Mouse (Mus musculus) kidney, embryonic 16.5 days (tissue): Measurements from ENCODE around the gene Sinhcaf. TPM values are rescaled to one million over a fixed set of nuclear protein-coding genes. Genes with fewer than 3 reads are reported as not detected.
A peak's percentile ranks its signal among the peaks of the same experiment; 100 is the strongest.
"Not testable (repeated sequence)": the region's sequence is repeated elsewhere in the genome, so short reads cannot be mapped to it uniquely, and the experiment has no call there.

Source experiments
- ATAC-seq: fragments of 200-750 bp; cut with Nextera tagmentation; 2 replicates; pipeline ENCODE4 v1.8.0; 2017; ENCODE audit warnings: moderate TSS enrichment; ENCODE audit not compliant: low FRiP score, low TSS enrichment
- H3K27ac ChIP-seq: fragments of 300-500 bp; sonication (generic); 2 replicates; pipeline ENCODE4 v1.5.1; 2014; ENCODE audit warnings: low read length
- H3K27me3 ChIP-seq: fragments of 300-500 bp; sonication (generic); 2 replicates; pipeline ENCODE4 v1.6.1; 2014; ENCODE audit warnings: low read length, control low read depth, mixed read lengths; ENCODE audit not compliant: insufficient read depth
- H3K36me3 ChIP-seq: fragments of 300-500 bp; sonication (generic); 2 replicates; pipeline ENCODE4 v1.6.1; 2014; ENCODE audit warnings: low read length, control low read depth, mixed read lengths; ENCODE audit not compliant: insufficient read depth
- H3K4me1 ChIP-seq: fragments of 300-500 bp; sonication (generic); 2 replicates; pipeline ENCODE4 v1.6.1; 2014; ENCODE audit warnings: low read length, control low read depth, mixed read lengths; ENCODE audit not compliant: insufficient read depth
- H3K4me2 ChIP-seq: fragments of 300-500 bp; sonication (generic); replicated peaks from 2 replicates; pipeline ENCODE4 v1.6.1; 2014; ENCODE audit warnings: low read depth, low read length
- H3K4me3 ChIP-seq: fragments of 300-500 bp; sonication (generic); 2 replicates; pipeline ENCODE4 v1.5.1; 2014; ENCODE audit warnings: mild to moderate bottlenecking, low read length
- H3K9ac ChIP-seq: fragments of 300-500 bp; sonication (generic); replicated peaks from 2 replicates; pipeline ENCODE4 v1.6.1; 2014; ENCODE audit warnings: low read length
- H3K9me3 ChIP-seq: fragments of 300-500 bp; sonication (generic); 2 replicates; pipeline ENCODE4 v1.6.1; 2016; ENCODE audit warnings: low read length, control low read depth
- WGBS: fragments of 180-500 bp; shearing (Covaris S2); extraction: QIAGEN DNeasy Blood & Tissue Kit; methylation state at CpG from one replicate; pipeline ENCODE4 v1.1.7; 2014; 5-methylcytosine and 5-hydroxymethylcytosine counted together
- polyA plus RNA-seq: library from polyadenylated mRNA; unstranded; fragments of >200 nt; fragmentation: Nextera tagmentation; extraction: Ambion mirVana; gene quantifications from 2 replicates; pipeline ENCODE4 v1.2.1, GENCODE M21; 2015

Sinhcaf gene
- polyA plus RNA-seq, 1 experiment from 2014 or later: 145 TPM

DNA sequence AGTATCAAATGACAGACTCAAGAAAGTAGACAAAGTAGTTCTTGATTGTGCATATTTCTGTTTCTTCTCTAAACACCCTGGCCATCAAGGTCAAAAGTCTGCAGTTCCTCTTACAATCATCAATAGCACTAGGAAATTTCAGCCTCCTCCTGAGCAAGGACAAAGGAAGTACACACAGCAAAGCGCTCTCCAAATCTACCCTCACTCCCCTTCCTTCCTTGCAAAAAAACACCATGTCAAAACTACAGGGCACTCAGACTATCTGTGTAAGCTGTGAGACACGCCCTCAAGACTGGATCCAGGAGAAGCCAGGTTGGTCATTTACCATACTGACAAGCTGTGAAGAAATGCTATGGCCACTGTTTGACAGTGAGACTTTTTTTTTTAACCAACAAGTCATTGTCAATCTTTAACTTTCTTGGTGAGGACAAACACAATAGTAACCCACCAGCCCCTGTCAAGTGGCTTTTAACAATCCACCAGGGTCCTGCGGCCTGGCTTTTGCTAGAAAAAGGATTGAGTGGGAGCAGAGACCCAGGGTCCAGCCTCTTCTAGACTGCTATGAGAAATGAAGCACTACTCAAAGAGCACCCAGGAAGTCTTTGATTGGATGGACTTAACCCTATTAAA, 11.2 kb downstream of the Sinhcaf start:
- no peaks in the 10 kb centered on the region for H3K27me3 ChIP-seq
- peaks cover 27% of the 10 kb centered on the region for H3K4me1 ChIP-seq
- H3K4me2 ChIP-seq: no peak overlapping the region
- 57% methylated on average over 3 of the region's 3 CpGs for WGBS
- no peak overlapping the region for H3K9ac ChIP-seq
- H3K36me3 ChIP-seq: peaks cover 24% of the 10 kb centered on the region
- H3K4me3 ChIP-seq: no peak overlapping the region
- H3K27ac ChIP-seq: peak overlapping the region; percentile 65
- peak; percentile 72 for ATAC-seq
- no peaks in the 10 kb centered on the region for H3K9me3 ChIP-seq

DNA sequence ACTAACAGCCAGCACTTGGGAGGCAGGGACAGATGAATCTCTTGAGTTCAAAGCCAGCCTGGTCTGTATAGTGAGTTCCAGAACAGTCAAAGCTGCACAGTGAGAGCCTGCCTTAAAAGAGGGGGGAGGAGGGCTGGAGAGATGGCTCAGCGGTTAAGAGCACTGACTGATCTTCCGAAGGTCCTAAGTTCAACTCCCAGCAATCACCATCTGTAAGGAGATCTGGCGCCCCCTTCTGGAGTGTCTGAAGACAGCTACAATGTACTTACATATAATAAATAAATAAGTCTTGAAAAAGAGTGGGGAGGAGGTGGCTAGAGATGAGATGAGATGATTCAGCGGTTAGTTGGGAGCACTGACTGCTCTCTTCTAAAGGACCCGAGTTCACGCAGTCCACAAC, 15.0 kb downstream of the Sinhcaf start:
- ATAC-seq: no peak
- 84% methylated on average over 6 of the region's 6 CpGs for WGBS
- no peaks in the 10 kb centered on the region for H3K27me3 ChIP-seq
- H3K4me2 ChIP-seq: no peak overlapping the region
- no peak overlapping the region for H3K27ac ChIP-seq
- peaks cover 12% of the 10 kb centered on the region for H3K4me1 ChIP-seq
- H3K4me3 ChIP-seq: no peak overlapping the region
- H3K36me3 ChIP-seq: peaks cover 38% of the 10 kb centered on the region
- H3K9ac ChIP-seq: no peak overlapping the region
- no peaks in the 10 kb centered on the region for H3K9me3 ChIP-seq

DNA sequence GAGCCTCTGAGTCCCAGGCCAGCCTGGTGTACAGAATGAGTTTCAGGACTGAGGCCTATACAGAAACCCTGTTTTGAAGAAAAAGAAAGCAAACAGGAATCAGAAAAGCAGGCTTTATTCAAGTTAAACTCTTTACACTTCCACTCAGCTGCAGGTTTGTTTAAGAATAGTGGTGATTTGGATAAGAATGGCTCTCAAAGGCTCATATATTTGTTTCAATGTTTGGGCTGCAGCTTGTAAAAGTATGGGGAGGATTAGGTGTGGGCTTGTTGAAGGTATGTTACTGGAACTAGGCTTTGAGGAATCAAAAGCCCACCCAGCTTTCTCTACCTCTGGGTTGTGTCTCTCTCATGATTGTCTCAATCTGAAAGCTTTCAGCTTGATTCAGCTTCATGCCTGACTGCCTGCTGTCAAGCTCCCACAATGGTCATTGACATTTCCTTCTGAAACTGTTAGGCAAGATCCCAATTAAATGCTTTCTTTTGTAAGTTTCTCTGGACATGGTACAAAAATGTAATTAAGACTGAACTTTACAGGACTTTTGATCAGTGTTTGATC, 27.3 kb downstream of the Sinhcaf start:
- no peaks in the 10 kb centered on the region for H3K9me3 ChIP-seq
- H3K9ac ChIP-seq: no peak overlapping the region
- H3K4me2 ChIP-seq: no peak overlapping the region
- H3K36me3 ChIP-seq: peaks cover 19% of the 10 kb centered on the region
- H3K4me3 ChIP-seq: no peak overlapping the region
- no peak for ATAC-seq
- H3K27me3 ChIP-seq: no peaks in the 10 kb centered on the region
- H3K4me1 ChIP-seq: peaks cover 4% of the 10 kb centered on the region; the same call in 1 of the 2 replicates
- H3K27ac ChIP-seq: no peak overlapping the region

DNA sequence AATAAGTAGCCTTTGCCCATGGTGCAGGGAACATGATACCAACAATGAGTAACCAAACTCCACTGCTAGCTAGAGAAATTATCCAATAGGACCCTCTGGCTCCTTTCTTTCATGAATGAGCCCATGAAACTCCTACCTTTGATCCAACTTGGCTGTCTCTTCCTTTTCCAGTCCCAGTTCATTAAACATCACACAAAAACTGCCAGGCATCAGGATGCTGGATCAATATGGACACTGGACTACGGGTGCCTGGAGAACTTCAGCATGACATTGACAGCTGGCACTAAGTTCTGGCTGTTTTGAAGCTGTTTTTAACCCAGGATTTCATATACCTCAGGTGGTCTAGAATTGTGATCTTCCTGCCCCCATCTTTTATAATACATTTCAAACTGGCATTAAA, 28.6 kb downstream of the Sinhcaf start:
- peaks cover 13% of the 10 kb centered on the region; the same call in 1 of the 2 replicates for H3K36me3 ChIP-seq
- no peak overlapping the region for H3K4me3 ChIP-seq
- ATAC-seq: 0 out of 2 replicates have a peak, but pooled peaks have one; percentile 46
- 42% methylated on average over 1 of the region's 1 CpGs for WGBS
- no peaks in the 10 kb centered on the region for H3K9me3 ChIP-seq
- no peak overlapping the region for H3K9ac ChIP-seq
- H3K4me2 ChIP-seq: no peak overlapping the region
- no peaks in the 10 kb centered on the region for H3K27me3 ChIP-seq
- H3K4me1 ChIP-seq: peaks cover 4% of the 10 kb centered on the region; the same call in 1 of the 2 replicates
- 0 out of 2 replicates have a peak overlapping the region, but pooled peaks have one; percentile 29 for H3K27ac ChIP-seq

DNA sequence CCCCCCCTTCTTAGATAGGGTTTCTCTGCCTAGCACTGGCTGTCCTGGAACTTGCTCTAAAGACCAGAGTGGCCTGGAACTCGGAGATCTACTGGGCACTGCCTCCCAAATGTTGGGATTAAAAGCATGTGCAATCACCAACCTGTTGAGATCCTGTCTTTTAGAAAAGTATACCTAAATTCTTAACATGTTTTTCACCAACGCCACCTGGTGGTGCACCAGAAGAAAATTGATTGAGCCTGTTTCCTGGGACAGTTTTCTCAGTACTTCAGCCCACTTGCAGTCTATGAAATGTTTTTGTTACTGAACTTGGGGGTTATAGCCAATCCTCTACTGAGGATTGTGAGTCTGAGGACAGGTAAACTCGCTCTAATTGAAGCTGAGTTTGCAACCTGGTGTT, 29.4 kb downstream of the Sinhcaf start:
- 30% methylated on average over 3 of the region's 3 CpGs for WGBS

DNA sequence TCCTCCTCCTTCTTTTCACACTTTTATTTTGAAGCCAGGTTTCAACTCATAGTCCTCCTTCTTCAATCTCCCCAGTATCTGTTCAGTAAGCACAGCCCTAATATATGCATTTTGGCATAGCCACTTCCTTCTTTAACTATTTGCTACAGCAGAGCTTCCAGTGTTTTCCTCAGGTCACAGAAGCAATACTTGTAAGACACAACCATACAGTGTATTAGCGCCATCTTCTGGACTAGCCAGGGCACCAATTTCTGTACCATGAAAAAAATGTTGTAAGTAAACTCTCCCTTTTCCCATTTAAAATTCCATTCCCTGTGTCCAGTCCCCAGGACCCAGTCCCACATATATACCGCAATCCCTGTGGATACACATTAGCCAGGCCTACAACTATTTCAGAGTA, 32.3 kb downstream of the Sinhcaf start:
- H3K9me3 ChIP-seq: no peaks in the 10 kb centered on the region
- H3K4me2 ChIP-seq: no peak overlapping the region
- ATAC-seq: 0 out of 2 replicates have a peak, but pooled peaks have one; percentile 12
- H3K4me1 ChIP-seq: peaks cover 4% of the 10 kb centered on the region; the same call in 1 of the 2 replicates
- H3K9ac ChIP-seq: no peak overlapping the region
- 6% methylated on average over 2 of the region's 2 CpGs for WGBS
- H3K4me3 ChIP-seq: no peak overlapping the region
- no peaks in the 10 kb centered on the region for H3K36me3 ChIP-seq
- H3K27me3 ChIP-seq: no peaks in the 10 kb centered on the region
- no peak overlapping the region for H3K27ac ChIP-seq

More for the DNA sequence above, 29.4 kb downstream of the Sinhcaf start:
- no peak overlapping the region for H3K27ac ChIP-seq
- H3K36me3 ChIP-seq: peaks cover 13% of the 10 kb centered on the region; the same call in 1 of the 2 replicates
- no peak overlapping the region for H3K4me3 ChIP-seq
- peaks cover 4% of the 10 kb centered on the region; the same call in 1 of the 2 replicates for H3K4me1 ChIP-seq
- no peaks in the 10 kb centered on the region for H3K27me3 ChIP-seq
- no peak overlapping the region for H3K4me2 ChIP-seq
- no peaks in the 10 kb centered on the region for H3K9me3 ChIP-seq
- H3K9ac ChIP-seq: no peak overlapping the region
- ATAC-seq: no peak

DNA sequence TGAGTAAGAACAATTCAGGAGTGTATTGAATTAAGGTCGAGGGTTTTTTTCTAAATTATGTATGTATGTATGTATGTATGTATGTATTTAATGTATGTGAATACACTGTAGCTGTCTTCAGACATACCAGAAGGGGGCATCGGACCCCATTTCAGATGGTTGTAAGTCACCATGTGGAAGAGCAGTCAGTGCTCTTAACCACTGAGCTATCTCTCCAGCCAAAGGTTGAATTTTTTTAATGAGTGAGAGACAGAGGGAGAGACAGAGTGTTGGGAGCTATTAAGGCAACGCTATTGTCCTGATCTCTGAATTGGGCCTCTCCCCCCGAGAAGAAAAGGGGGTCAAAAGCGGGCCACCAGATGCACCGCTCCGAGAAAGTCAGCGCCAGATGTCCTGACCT, 34.4 kb downstream of the Sinhcaf start:
- H3K36me3 ChIP-seq, H3K4me3 ChIP-seq, H3K9me3 ChIP-seq, H3K9ac ChIP-seq, H3K27ac ChIP-seq, H3K4me2 ChIP-seq, ATAC-seq, H3K4me1 ChIP-seq, H3K27me3 ChIP-seq: not testable (repeated sequence)
- 82% methylated on average over 8 of the region's 8 CpGs for WGBS

DNA sequence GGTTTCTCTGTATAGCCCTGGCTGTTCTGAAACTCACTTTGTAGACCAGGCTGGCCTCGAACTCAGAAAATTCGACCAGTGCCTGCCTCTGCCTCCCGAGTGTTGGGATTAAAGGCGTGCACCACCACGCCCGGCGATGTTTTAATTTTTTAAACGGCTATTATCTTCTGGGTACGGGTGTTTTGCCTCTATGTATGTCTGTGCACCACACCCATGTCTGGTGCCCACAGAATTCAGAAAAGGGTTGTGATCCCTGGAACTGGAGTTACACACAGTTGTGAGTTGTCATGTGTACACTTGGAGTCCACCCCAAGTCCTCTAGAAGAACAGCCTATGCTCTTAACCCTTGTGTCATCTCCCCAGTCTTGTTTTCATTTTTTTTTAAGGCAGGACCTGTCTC, 39.3 kb downstream of the Sinhcaf start:
- Histone ChIP-seq H3K9me3 (no peaks in the 10 kb centered on the region), H3K27ac (no peak overlapping the region), H3K9ac (no peak overlapping the region), H3K27me3 (no peaks in the 10 kb centered on the region), H3K36me3 (no peaks in the 10 kb centered on the region), H3K4me3 (no peak overlapping the region), H3K4me2 (no peak overlapping the region), H3K4me1 (no peaks in the 10 kb centered on the region)
- 91% methylated on average over 9 of the region's 9 CpGs for WGBS
- no peak for ATAC-seq

DNA sequence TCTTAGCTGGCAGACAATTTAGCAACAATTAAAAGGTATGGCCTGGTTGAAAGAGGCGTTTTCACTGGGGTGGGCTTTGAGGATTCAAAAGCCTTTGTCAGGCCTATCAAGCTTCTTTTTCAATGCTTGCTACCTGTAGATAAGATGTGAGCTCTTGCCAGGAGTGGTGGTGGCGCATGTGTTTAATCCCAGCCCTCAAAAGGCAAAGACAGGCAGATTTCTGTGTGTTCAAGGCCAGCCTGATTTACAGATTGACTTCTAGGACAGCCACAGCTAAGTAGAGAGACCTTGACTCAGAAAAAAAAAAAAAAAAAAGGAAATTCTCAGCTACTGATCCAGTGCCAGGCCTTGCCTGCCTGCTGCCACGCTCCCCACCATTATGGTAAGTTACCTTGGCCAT, 43.5 kb downstream of the Sinhcaf start:
- H3K4me1 ChIP-seq: no peaks in the 10 kb centered on the region
- ATAC-seq: no peak
- H3K36me3 ChIP-seq: no peaks in the 10 kb centered on the region
- no peak overlapping the region for H3K4me3 ChIP-seq
- no peaks in the 10 kb centered on the region for H3K9me3 ChIP-seq
- H3K27ac ChIP-seq: no peak overlapping the region
- no peak overlapping the region for H3K9ac ChIP-seq
- H3K4me2 ChIP-seq: no peak overlapping the region
- H3K27me3 ChIP-seq: no peaks in the 10 kb centered on the region
- WGBS: 93% methylated on average over 3 of the region's 3 CpGs

DNA sequence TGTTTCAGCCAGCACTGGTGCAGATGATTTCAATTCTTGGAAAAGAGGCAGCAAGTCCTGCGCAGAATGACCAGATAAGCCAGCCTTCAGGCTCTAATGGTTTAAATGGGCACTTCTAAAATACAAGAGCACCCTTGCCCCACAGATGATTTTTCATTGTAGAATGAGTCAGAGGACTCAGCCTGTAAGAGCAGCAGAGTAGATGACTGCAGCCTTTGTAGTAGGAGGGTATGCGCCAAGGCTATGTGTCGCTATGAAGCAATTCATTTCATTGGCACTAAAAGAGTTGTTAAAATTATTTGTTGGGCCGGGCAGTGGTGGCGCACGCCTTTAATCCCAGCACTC, 49.8 kb downstream of the Sinhcaf start:
- peak overlapping the region; percentile 83 for H3K27ac ChIP-seq
- H3K36me3 ChIP-seq: no peaks in the 10 kb centered on the region
- 53% methylated on average over 6 of the region's 6 CpGs for WGBS
- peaks cover 8% of the 10 kb centered on the region; the same call in 1 of the 2 replicates for H3K4me1 ChIP-seq
- peak; percentile 27; the same call in 1 of the 2 replicates for ATAC-seq
- peak overlapping the region; percentile 65 for H3K4me3 ChIP-seq
- H3K4me2 ChIP-seq: peak overlapping the region; percentile 82
- no peaks in the 10 kb centered on the region for H3K9me3 ChIP-seq
- peak overlapping the region; percentile 75 for H3K9ac ChIP-seq
- no peaks in the 10 kb centered on the region for H3K27me3 ChIP-seq
